Mouse (Mus musculus) thymus, postnatal 10 days (tissue): Measurements from ENCODE around the gene Ror1.

Source experiments
- DNase-seq, 2 experiments: peaks; one replicate each; pipeline ENCODE4 v3.0.0; 2021; ENCODE audit warnings: low spot score in 2 of 2

Gene Ror1

GRCm38 (mm10) chr4:100311775-100312537 is 216.4 kb downstream of the Ror1 start:
- DNase-seq = no peak

- DNase-seq = no peak
Observed at GRCm38 (mm10) chr4:100315066-100315465, 219.5 kb downstream of the Ror1 start.

GRCm38 (mm10) chr4:100321758-100322157 is 226.2 kb downstream of the Ror1 start:
- DNase-seq = no peak

GRCm38 (mm10) chr4:100324719-100325515 is 229.3 kb downstream of the Ror1 start:
- DNase-seq = no peak

- DNase-seq = no peak
Observed at GRCm38 (mm10) chr4:100328361-100328970, 232.9 kb downstream of the Ror1 start.

GRCm38 (mm10) chr4:100335168-100335567 is 239.6 kb downstream of the Ror1 start:
- no peak for DNase-seq

GRCm38 (mm10) chr4:100347791-100348190 is 252.2 kb downstream of the Ror1 start:
- DNase-seq = no peak

- DNase-seq = no peak
Observed at GRCm38 (mm10) chr4:100350106-100350795, 254.7 kb downstream of the Ror1 start.

- DNase-seq = no peak
Observed at GRCm38 (mm10) chr4:100351797-100352290, 256.3 kb downstream of the Ror1 start.

DNA sequence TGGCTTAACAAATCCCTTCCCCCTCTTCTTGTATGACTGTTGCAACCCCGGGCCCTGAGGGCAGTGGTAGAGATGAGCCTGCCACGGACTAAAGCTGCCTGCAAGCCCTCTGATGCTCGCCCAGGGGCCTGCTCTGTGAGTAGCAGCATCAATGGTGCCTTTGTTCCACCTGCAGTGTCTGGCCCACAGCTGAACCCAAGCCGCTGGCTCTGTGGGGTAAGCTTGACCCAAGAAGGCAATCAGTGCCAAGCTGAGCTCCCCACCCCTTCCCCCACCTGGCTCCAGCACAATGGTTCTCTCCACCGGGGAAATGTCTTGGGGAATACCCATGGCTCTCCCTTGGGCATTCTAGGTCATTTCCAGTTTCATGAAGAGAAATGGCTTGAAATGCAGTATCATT is 260.0 kb downstream of the Ror1 start:
- DNase-seq = no peak

GRCm38 (mm10) chr4:100357881-100358589 is 262.4 kb downstream of the Ror1 start:
- DNase-seq = no peak

GRCm38 (mm10) chr4:100363666-100364065 is 268.1 kb downstream of the Ror1 start:
- no peak for DNase-seq

- no peak for DNase-seq
Observed at GRCm38 (mm10) chr4:100368691-100369090, 273.1 kb downstream of the Ror1 start.

GRCm38 (mm10) chr4:100369541-100370174 is 274.1 kb downstream of the Ror1 start:
- no peak for DNase-seq

GRCm38 (mm10) chr4:100372806-100373205 is 277.2 kb downstream of the Ror1 start:
- no peak for DNase-seq

- DNase-seq = no peak
Observed at GRCm38 (mm10) chr4:100373780-100374179, 278.2 kb downstream of the Ror1 start.

DNA sequence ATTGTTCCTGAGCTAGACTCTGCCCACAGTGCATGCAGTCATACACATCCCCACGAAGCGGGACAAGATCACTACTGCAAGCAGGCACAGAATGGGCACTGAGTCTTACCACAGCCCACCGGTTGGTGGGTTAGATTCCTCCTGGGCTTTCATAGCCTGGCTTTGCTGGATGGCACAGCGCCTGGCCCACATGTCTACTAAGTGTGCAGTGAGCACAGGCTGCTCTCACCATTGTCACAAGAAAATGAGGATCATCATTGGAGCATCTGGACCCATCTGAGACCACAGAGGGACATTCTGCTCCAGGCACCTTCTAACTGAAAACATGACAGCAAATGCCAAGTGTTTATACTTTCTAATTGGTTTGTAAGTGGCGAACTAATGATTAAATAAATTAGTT is 279.7 kb downstream of the Ror1 start:
- DNase-seq = no peak

GRCm38 (mm10) chr4:100376163-100376562 is 280.6 kb downstream of the Ror1 start:
- no peak for DNase-seq

DNA sequence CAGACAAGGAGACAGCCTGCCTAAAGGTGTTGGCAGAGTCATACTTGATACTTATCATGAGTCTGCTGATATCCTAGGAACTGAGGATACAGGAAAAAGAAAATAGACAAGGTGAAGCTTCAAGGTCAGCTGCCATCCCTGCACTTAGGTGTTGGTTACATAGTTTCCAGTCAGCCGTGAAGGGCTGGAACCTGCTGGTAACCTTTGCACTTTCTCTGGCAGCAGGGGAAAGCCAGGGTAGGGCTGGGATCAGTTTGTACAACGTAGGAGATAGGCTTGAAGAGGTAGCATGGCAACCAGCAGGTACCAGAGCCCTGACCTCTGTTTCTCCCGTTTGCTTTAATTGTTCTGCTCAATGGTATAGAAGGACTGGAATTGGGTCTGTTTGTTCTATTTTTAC is 281.6 kb downstream of the Ror1 start:
- DNase-seq = no peak

GRCm38 (mm10) chr4:100377996-100378395 is 282.4 kb downstream of the Ror1 start:
- DNase-seq = no peak

- no peak for DNase-seq
Observed at GRCm38 (mm10) chr4:100381760-100382159, 286.2 kb downstream of the Ror1 start.
